Mouse (Mus musculus) macrophage (primary cell): ENCODE measurements around the gene Rpl23a. TPM values are rescaled to one million over a fixed set of nuclear protein-coding genes. Genes with fewer than 3 reads are reported as not detected.
A peak's percentile ranks its signal among the peaks of the same experiment; 100 is the strongest.

Source experiments
- H3K27ac ChIP-seq: fragments of 350-480 bp; formaldehyde crosslinking; 2 replicates; pipeline ENCODE4 v1.9.0; 2021
- H3K36me3 ChIP-seq: fragments of 350-480 bp; formaldehyde crosslinking; 2 replicates; pipeline ENCODE4 v1.9.0; 2021; ENCODE audit errors: inconsistent target
- H3K4me3 ChIP-seq: fragments of 350-480 bp; formaldehyde crosslinking; 2 replicates; pipeline ENCODE4 v1.9.0; 2021; ENCODE audit errors: inconsistent target
- H3K79me2 ChIP-seq: fragments of 350-480 bp; formaldehyde crosslinking; 2 replicates; pipeline ENCODE4 v1.9.0; 2021; ENCODE audit errors: inconsistent target
- WGBS: methylation state at CpG from one replicate; pipeline ENCODE4 v1.1.7; 2026; ENCODE audit warnings: inconsistent platforms; ENCODE audit not compliant: missing documents; 5-methylcytosine and 5-hydroxymethylcytosine counted together
- polyA plus RNA-seq: library from polyadenylated mRNA; stranded (reverse); fragments of 250-400 nt; gene quantifications from 3 replicates; pipeline ENCODE4 v1.2.4, GENCODE M21; 2018; ENCODE audit warnings: inconsistent platforms

The Rpl23a gene
- polyA plus RNA-seq, 1 experiment from 2014 or later = 1,342 TPM

DNA sequence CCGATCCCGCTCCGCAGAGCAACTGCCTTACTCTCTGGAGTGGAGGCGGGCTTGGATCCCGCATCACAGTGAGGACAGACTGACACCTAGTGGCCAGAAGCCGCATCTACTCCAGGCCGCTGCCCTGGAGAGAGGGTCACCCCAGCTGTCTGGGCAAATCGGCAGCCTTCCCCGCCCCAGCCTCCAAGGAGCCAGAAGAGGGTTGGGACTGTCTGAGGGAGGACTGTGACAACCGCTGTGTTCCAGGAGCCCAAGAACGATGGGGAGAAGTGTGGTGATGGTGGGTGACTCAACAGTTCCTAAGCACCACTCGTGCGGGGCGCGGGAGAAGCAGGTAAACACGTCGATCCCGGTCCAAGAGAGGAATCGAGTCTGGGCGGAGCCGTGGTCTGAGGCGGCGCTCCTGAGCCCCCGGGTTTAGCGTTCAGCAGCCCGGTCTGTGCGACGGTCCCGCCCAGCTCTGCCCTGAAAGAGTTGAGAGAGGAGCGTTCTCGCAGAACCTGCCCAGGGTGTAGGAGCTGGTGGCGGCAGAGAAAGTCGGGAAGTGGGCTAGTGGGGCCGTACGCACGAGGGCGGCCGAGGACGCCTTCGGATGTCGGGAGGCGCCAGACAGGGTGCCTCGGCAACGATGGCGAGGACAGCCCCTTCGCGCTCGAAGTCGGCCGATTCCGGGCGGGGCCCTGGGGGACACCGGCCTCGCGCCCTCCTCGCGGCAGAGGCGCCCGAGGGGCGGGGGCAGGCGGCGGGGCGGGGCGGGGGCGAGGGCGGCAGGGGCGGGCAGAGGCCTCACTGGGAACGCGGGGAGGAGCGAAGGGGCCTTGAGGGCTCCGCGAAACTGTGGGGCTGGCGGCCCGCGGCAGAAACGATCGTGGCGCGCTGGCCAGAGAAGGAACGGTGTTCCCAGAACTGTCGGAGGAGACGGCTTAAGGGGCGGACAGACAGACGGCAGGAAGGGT is 5.2 kb downstream of the Rpl23a start:
- Histone ChIP-seq H3K4me3 (peak overlapping the region; percentile 69), H3K79me2 (peaks cover 22% of the 10 kb centered on the region), H3K27ac (peak overlapping the region; percentile 54), H3K36me3 (peaks cover 11% of the 10 kb centered on the region; the same call in 1 of the 2 replicates)
- WGBS = under 1% methylated on average over 82 of the region's 84 CpGs

DNA sequence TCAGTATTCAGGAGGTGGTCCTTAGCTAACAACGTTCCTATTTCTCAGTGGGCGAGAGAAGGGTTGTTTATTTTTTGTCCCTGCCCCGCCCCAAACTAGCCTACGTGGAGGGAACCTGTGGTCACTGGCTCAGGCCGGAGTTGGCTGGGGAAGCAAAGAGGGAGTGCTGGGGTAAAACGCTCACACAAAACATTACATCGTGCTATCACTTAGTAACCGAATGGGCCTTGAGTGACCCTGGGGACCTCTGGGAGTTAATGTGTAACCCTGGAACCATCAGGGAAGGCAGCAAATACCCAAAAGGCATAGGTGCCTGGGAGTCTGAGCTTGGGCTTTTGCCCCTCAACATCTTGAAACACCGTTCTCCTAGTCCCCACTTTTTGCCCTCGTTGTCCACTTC is 5.9 kb downstream of the Rpl23a start:
- 0% methylated on average over 9 of the region's 10 CpGs for WGBS
- Histone ChIP-seq H3K4me3 (peak overlapping the region; percentile 69), H3K36me3 (peaks cover 11% of the 10 kb centered on the region; the same call in 1 of the 2 replicates), H3K27ac (peak overlapping the region; percentile 54; the same call in 1 of the 2 replicates), H3K79me2 (peaks cover 14% of the 10 kb centered on the region)

DNA sequence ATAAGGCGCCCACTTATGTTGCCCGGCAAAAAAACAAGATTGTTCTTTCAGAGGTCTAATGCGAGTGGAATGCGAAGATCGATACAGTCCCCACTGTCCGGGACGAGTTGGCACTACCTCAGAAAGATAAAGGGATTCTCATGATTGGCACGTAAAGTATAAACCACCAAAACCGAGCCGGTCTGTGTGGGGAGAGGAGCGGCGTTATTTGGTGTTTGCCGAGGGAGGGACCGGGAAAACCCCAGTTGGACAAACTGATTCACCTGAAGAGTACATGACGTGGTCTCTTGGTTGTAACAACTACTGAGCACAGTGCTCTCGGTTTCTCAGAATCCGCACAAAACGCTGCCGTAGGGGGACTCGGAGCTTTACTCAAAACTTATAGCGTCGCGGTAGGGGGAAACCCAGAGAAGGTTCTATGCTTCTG is 6.5 kb downstream of the Rpl23a start:
- Histone ChIP-seq H3K36me3 (peaks cover 11% of the 10 kb centered on the region; the same call in 1 of the 2 replicates), H3K4me3 (peak overlapping the region; percentile 69), H3K79me2 (peaks cover 9% of the 10 kb centered on the region), H3K27ac (peak overlapping the region; percentile 77)
- under 1% methylated on average over 23 of the region's 23 CpGs for WGBS

DNA sequence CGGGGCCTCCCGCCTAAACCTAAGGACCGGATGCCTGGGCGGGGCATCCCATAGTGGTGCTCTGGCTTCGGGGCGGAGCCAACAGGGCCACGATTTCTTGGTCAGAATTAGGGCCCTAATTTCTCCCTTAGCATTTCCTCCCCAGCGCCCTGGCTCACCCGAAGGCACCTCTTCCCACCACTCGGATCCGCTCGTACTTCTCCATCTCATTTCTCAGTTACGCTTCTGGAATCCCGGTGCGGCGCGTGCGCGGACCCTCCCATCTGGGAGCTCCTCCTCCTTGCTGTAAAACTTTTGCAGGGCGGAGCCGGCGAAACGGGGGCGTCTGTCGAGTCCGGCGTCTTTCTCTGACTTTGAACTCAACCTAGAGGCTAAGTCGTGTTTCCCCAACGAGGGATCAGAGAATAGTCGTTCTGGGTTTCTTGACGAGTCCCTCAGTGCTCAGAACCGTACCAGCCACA is 7.0 kb downstream of the Rpl23a start, which contains the start of the genes Nek8 and Tlcd1:
Nek8 (minus strand) TSS at position 274 of the 461 bp plus-strand sequence.
Tlcd1 (plus strand) TSS at position 310 of the 461 bp plus-strand sequence.
- peaks cover 11% of the 10 kb centered on the region; the same call in 1 of the 2 replicates for H3K36me3 ChIP-seq
- peak within 1 kb of the TSS; percentile 77 for H3K27ac ChIP-seq
- H3K4me3 ChIP-seq = peak within 1 kb of the TSS; percentile 69
- WGBS = 0% methylated on average over 32 of the region's 32 CpGs
- peaks cover 4% of the 10 kb centered on the region for H3K79me2 ChIP-seq

DNA sequence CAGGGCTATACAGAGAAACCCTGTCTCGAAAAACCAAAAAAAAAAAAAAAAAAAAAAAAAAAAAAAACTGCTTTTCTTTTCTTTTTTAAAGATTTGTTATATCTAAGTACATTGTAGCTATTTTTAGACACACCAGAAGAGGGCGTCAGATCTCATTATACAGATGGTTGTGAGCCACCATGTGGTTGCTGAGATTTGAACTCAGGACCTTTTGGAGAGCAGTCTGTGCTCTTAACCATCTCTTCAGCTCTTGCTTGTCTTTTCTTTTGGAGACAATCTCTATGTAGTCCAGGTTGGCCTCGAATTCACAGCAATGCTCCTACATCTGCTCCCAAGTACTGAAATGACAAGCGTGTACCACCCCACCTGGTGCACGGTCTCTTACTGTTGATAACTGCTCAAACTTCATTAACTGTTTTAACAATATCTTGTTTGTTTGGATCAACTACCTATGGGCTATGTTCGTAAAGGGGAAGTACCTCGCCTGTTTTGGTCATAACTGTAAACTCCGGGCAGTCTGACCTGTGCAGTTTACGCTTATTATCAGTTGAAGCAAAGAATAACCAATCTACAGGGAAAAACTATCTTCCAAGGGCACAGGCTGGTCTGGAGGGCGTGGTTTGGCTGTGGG is 7.5 kb downstream of the Rpl23a start:
- H3K27ac ChIP-seq = peak overlapping the region; percentile 77
- peak overlapping the region; percentile 69 for H3K4me3 ChIP-seq
- under 1% methylated on average over 9 of the region's 10 CpGs for WGBS

DNA sequence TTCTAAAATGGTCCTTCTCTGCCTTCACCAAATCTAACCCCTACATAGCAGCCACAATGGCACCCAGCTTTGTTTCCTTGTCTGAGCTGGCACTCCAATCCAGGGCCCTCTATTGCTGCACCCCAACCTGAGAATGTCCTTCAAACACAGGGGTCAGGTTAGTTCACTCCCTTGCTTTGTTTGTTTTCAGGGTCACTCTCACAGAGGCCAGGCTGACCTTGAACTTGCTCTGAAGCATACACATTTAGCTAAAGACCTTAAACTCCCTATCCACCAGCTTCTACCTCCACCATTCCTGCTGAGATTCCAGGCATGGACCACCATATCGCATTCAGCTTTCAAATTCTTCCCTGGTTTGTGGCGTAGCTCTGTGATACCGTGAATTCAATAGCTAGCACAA is 8.9 kb downstream of the Rpl23a start:
- H3K4me3 ChIP-seq = no peak overlapping the region
- H3K36me3 ChIP-seq = no peaks in the 10 kb centered on the region
- H3K27ac ChIP-seq = no peak overlapping the region
- H3K79me2 ChIP-seq = no peaks in the 10 kb centered on the region
- WGBS = 97% methylated on average over 3 of the region's 3 CpGs

More for the DNA sequence above, 7.5 kb downstream of the Rpl23a start:
- H3K36me3 ChIP-seq = peaks cover 8% of the 10 kb centered on the region; the same call in 1 of the 2 replicates
- H3K79me2 ChIP-seq = no peaks in the 10 kb centered on the region

DNA sequence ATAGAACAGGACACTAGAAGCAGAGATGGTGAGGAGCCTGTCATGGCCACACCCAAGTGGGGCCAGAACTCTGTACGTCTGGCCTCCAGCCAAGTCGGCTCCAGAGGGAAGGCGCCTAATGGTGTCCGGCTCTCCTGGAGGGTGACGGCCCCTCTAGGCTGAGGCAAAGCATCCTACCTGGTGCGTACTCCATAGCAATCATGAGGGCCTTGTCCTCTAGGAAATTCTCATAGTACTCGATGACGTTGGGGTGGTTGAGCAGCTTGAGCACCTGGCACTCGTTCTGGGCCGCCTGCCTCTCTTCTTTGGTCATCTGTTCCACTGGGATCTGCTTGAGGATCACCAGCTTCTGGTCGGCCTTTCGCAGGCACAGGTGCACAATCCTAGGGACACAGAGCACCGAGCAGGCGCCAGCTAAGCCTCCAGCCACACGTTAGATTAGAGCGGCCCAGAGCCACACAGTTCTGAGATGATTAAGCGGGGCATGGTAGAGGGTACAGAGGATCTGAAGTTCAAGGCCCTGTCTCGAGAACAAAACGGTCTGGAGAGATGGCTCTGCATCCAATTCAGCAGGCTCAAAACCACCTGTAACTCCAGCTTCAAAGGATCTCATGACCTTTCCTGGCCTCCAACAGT is 10.5 kb downstream of the Rpl23a start:
- H3K36me3 ChIP-seq = no peaks in the 10 kb centered on the region
- H3K4me3 ChIP-seq = no peak overlapping the region
- H3K79me2 ChIP-seq = no peaks in the 10 kb centered on the region
- WGBS = 94% methylated on average over 19 of the region's 19 CpGs
- no peak overlapping the region for H3K27ac ChIP-seq

DNA sequence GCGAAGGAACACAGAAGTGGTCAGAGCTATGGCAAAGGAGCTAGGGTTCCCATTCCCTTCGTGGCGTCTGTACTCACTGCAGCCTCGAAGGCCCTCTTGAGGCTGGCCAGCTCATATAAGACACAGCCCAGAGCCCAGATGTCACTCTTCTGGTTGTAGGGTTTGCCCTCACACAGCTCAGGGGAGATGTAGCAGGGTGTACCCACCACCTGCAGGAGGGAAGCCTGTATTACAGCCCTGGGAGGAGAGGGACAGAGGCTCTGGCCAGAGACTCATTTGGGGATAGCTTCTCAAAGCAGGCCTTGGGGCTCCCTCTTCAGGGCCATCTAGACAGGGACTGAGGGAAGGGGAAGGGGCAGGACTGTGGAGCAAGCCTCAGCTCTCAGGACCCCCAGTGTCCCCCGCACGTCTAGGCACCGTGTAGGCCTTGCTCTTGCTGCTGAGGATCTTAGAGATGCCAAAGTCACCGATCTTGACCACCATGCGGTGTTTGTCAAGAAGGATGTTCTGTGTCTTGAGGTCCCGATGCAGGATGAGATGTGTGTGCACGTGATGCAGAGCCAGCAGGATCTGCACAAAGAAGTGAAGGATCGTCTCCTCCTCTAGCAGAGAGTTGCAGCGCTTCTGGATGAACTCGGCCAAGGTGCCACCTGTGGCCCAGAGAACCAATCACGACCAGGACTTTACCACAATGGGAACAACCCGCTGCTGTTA is 11.2 kb downstream of the Rpl23a start:
- Histone ChIP-seq H3K27ac (no peak overlapping the region), H3K4me3 (no peak overlapping the region), H3K79me2 (no peaks in the 10 kb centered on the region), H3K36me3 (no peaks in the 10 kb centered on the region)
- WGBS = 94% methylated on average over 16 of the region's 16 CpGs

DNA sequence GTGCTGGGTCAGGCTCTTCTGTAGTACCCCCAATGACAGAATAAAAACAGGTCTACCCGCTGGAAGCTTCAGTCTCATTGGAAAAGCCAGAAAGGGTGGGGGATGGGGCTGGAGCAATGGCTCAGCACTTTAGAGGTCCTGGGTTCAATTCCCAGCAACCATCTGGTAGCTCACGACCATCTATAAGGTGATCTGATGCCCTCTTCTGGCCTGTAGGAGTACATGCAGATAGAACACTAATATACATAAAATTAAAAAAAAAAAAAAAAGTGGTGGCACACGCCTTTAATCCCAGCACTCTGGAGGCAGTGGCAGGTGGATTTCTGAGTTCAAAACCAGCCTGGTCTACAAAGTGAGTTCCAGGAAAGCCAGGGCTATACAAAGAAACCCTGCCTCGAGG is 12.1 kb downstream of the Rpl23a start:
- no peak overlapping the region for H3K4me3 ChIP-seq
- H3K79me2 ChIP-seq = no peaks in the 10 kb centered on the region
- H3K27ac ChIP-seq = no peak overlapping the region
- no peaks in the 10 kb centered on the region for H3K36me3 ChIP-seq
- 84% methylated on average over 4 of the region's 4 CpGs for WGBS

DNA sequence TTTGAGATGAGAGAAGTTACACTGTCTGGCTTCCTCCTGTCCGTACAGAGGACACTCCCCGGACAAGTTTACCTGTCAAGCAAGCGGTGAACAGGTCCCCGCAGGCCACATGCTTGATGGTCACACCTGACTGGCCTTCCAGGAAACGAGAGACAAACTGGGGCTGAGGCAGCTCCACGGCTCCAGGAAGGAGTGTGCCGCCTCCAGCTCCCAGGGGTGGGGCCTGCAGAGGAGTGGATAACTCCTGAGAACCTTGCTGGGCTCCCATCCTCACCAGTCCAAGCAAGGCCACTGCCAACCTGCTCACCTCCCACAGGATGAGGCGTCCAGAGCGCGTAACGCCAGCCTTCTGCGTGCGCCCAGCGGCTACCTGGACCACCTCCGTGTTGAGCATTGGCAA is 13.1 kb downstream of the Rpl23a start:
- H3K36me3 ChIP-seq = no peaks in the 10 kb centered on the region

DNA sequence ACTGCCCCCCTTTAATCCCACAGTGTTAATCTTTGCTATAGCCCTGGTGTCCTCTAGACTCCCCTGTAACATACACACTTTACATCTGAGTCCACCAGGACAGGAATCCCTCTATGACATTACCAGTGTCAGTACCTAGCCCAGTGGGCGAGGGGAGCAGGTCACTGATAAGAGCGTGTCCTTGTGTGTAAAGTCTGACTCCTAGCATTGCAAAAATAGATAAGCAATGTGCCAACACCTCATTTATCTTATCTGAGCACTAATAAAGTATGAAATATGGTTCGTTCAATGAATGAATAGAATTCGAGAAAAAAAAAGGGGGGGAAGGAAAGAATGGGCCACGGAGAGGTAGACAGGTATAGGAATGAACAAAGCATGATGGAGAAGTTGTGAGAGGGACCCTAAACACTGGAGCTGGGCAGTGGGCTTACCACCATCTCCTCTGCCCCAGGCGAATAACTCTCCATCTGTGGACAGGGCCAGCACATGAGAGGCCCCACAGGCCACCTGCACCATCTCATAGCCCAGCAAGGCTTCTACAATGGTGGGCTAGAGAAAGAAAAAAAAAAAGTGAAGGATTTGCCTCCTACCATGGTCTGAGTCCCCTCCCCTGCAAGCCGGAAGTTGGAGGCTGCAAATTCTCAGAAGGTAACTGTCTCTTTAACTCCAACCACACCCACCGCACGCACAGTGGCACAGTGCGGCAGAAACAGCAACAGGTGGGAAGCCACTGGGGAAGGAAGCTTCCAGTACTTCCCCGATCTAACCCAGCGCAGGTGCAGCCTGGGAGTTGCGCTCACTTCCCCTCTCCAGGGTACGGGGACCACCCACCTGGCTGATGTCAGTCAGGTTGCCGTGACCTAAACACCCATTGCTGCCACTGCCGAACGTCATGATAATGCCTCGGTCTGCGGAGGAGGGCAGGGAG is 14.6 kb downstream of the Rpl23a start:
- Histone ChIP-seq H3K4me3 (no peak overlapping the region), H3K27ac (no peak overlapping the region), H3K79me2 (no peaks in the 10 kb centered on the region), H3K36me3 (no peaks in the 10 kb centered on the region)
- WGBS = 28% methylated on average over 16 of the region's 19 CpGs

More for the DNA sequence above, 13.1 kb downstream of the Rpl23a start:
- no peak overlapping the region for H3K27ac ChIP-seq
- H3K4me3 ChIP-seq = no peak overlapping the region
- no peaks in the 10 kb centered on the region for H3K79me2 ChIP-seq
- WGBS = 96% methylated on average over 15 of the region's 15 CpGs

DNA sequence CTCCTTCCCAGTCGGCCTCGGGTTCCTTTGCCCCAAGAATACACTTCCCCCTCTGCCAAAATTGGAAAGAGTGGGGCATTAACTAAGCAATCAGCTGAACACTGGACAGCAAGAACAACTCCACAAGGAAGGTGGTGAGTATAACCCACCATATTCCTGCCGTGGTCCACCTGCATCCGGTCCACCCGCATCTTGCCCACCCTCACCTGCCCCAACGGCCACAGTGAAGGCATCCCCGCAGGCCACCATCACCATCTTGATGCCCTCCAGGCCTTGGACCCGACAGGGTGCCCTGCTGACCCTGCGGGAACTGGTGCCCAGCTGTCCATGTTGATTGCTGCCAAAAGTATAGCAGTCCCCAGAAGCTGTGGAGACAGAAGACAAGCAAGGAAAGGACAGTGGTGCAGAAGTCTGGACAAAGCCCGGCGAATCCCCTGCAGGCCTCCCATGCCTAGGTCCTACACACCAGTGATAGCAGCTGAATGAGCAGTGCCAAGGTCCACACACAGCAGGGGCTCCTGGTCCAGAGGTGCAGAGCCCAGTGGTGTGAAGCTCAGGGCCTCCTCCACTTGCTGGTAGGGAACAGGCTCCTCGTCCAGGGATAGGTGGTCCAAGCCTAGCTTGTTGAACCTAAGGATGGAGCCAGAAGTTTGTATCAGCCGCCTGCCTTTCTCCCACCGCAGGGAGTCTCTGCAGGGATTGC is 16.0 kb downstream of the Rpl23a start:
- no peak overlapping the region for H3K27ac ChIP-seq
- no peaks in the 10 kb centered on the region for H3K36me3 ChIP-seq
- 95% methylated on average over 14 of the region's 14 CpGs for WGBS
- no peaks in the 10 kb centered on the region for H3K79me2 ChIP-seq
- H3K4me3 ChIP-seq = no peak overlapping the region
